Mouse (Mus musculus) brain, embryonic 14.5 days (tissue): ENCODE data around the gene Paics. TPM values are rescaled to one million over a fixed set of nuclear protein-coding genes. Genes with fewer than 3 reads are reported as not detected.
"Not testable (repeated sequence)": the region's sequence is repeated elsewhere in the genome, so short reads cannot be mapped to it uniquely, and the experiment has no call there.

Experiments
- DNase-seq: peaks from one replicate; pipeline ENCODE4 v3.0.0-alpha.2; 2011; ENCODE audit warnings: low read depth
- CTCF ChIP-seq: fragments of 200-500 bp; IDR thresholded peaks from 2 replicates; pipeline ENCODE4 v1.5.1; 2012; ENCODE audit warnings: inconsistent platforms, mild to moderate bottlenecking, moderate library complexity, borderline replicate concordance; ENCODE audit not compliant: insufficient read depth, insufficient read length; ENCODE audit errors: extremely low read depth
- POLR2A ChIP-seq: fragments of 200-500 bp; IDR thresholded peaks from 2 replicates; pipeline ENCODE4 v1.6.1; 2012; ENCODE audit warnings: mild to moderate bottlenecking, inconsistent platforms, borderline replicate concordance; ENCODE audit not compliant: poor library complexity, insufficient read depth, insufficient read length, severe bottlenecking; ENCODE audit errors: extremely low read depth
- polyA plus RNA-seq: library from polyadenylated mRNA; depleted of rRNA; stranded (reverse); fragments of >200 nt; gene quantifications from 2 replicates; pipeline ENCODE4 v1.2.3, GENCODE M21; 2012

Paics gene
- polyA plus RNA-seq, 1 experiment: 94.4 TPM

GRCm38 (mm10) chr5:76954271-76954900 is 3.3 kb downstream of the Paics start:
- DNase-seq: no peak
- no peak for TF ChIP-seq CTCF
- TF ChIP-seq POLR2A: no peak

GRCm38 (mm10) chr5:76955474-76955873 is 4.4 kb downstream of the Paics start:
- no peak for DNase-seq
- no peak for TF ChIP-seq POLR2A
- TF ChIP-seq CTCF: no peak

- DNase-seq: no peak
- TF ChIP-seq CTCF (peak; percentile 24; the same call in 1 of the 2 replicates), POLR2A (no peak)
Measured at GRCm38 (mm10) chr5:76957954-76958353, 6.8 kb downstream of the Paics start.

GRCm38 (mm10) chr5:76959587-76959986 is 8.5 kb downstream of the Paics start:
- no peak for DNase-seq
- no peak for TF ChIP-seq POLR2A
- TF ChIP-seq CTCF: no peak

GRCm38 (mm10) chr5:76962545-76962944 is 11.4 kb downstream of the Paics start:
- DNase-seq: no peak
- TF ChIP-seq POLR2A (no peak), CTCF (no peak)

GRCm38 (mm10) chr5:76964651-76965050 is 13.5 kb downstream of the Paics start:
- TF ChIP-seq CTCF: peak; percentile 12; the same call in 1 of the 2 replicates
- no peak for TF ChIP-seq POLR2A
- DNase-seq: no peak

GRCm38 (mm10) chr5:76969250-76969649 is 18.1 kb downstream of the Paics start:
- no peak for DNase-seq
- no peak for TF ChIP-seq CTCF
- no peak for TF ChIP-seq POLR2A

GRCm38 (mm10) chr5:76971115-76971514 is 20.0 kb downstream of the Paics start:
- not testable (repeated sequence) for DNase-seq

- DNase-seq: no peak
- TF ChIP-seq POLR2A (no peak), CTCF (no peak)
Measured at GRCm38 (mm10) chr5:76973488-76973887, 22.4 kb downstream of the Paics start.

GRCm38 (mm10) chr5:76974207-76974553 is 23.1 kb downstream of the Paics start:
- no peak for DNase-seq

GRCm38 (mm10) chr5:76974554-76975285 is 23.6 kb downstream of the Paics start, which contains the start of gene Srp72:
Gene Srp72, plus strand, starts transcription at chr5:76974683.
- peak; percentile 39; the same call in 1 of the 2 replicates for TF ChIP-seq POLR2A
- no peak for TF ChIP-seq CTCF
- DNase-seq: peak; percentile 95

More at GRCm38 (mm10) chr5:76974207-76974553, 23.1 kb downstream of the Paics start:
- TF ChIP-seq CTCF (no peak), POLR2A (no peak)

- DNase-seq: no peak
- TF ChIP-seq CTCF: no peak
- TF ChIP-seq POLR2A: no peak
Measured at GRCm38 (mm10) chr5:76975736-76976135, 24.6 kb downstream of the Paics start.

GRCm38 (mm10) chr5:76984015-76984414 is 32.9 kb downstream of the Paics start:
- DNase-seq: no peak
- TF ChIP-seq POLR2A (no peak), CTCF (no peak)

- TF ChIP-seq POLR2A: no peak
- TF ChIP-seq CTCF: no peak
- DNase-seq: no peak
Measured at GRCm38 (mm10) chr5:76990789-76991188, 39.7 kb downstream of the Paics start.
